Mouse (Mus musculus) cortical plate, adult 2 months (tissue): ENCODE measurements around the gene Unc5cl. TPM values are rescaled to one million over a fixed set of nuclear protein-coding genes. Genes with fewer than 3 reads are reported as not detected.

Experiments used
- H3K27ac ChIP-seq: fragments of 200-500 bp; 2 replicates; pipeline ENCODE4 v1.5.1; 2012; ENCODE audit warnings: low read length, control low read depth, inconsistent platforms; ENCODE audit not compliant: insufficient read depth
- H3K4me1 ChIP-seq: fragments of 200-500 bp; 2 replicates; pipeline ENCODE4 v1.6.1; 2011; ENCODE audit warnings: low read length; ENCODE audit not compliant: control insufficient read depth, insufficient read depth
- H3K4me3 ChIP-seq: fragments of 200-500 bp; 2 replicates; pipeline ENCODE4 v1.5.1; 2011; ENCODE audit warnings: mild to moderate bottlenecking, low read length, control low read depth; ENCODE audit not compliant: insufficient read depth
- CTCF ChIP-seq: fragments of 200-500 bp; IDR thresholded peaks from 2 replicates; pipeline ENCODE4 v1.5.1; 2011; ENCODE audit warnings: mild to moderate bottlenecking, control low read depth, low read length; ENCODE audit not compliant: insufficient read depth; ENCODE audit errors: extremely low read depth
- POLR2A ChIP-seq: fragments of 200-500 bp; IDR thresholded peaks from 2 replicates; pipeline ENCODE4 v1.6.1; 2011; ENCODE audit warnings: mild to moderate bottlenecking, low read length, control low read depth; ENCODE audit not compliant: insufficient read depth; ENCODE audit errors: extremely low read depth
- polyA plus RNA-seq: library from polyadenylated mRNA; depleted of rRNA; stranded (reverse); fragments of >200 nt; gene quantifications from 2 replicates; pipeline ENCODE4 v1.2.3, GENCODE M21; 2012; rRNA removed

Unc5cl gene
- polyA plus RNA-seq, 1 experiment = 0.21 TPM

DNA sequence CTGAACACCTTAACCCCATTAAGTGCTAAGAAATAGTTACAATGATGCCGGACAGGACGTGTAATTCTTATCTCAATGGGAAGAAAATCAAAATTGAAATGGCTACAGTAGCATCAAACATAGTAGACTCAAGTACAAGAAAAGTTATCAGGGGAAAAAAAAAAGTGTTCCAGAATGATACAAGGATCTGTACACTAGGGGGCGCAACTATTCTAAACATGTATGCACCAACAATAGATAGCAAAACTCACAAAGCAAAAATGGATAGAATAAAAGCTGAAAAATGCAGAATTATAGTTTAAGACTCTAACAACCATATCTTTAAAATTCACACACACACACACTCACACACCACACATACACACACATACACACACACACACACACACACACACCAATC, 134.0 kb downstream of the Unc5cl start:
- Histone ChIP-seq H3K4me1 (no peaks in the 10 kb centered on the region), H3K4me3 (no peak overlapping the region), H3K27ac (no peak overlapping the region)
- TF ChIP-seq POLR2A (no peak), CTCF (no peak)

Other genes starting within 250 kb of the Unc5cl start
- gene Trem1, start 222.1 kb upstream of the Unc5cl start, polyA plus RNA-seq = 0.04 TPM in 1 of 2 replicates, not detected in the other
- gene Trem3, start 207.1 kb upstream of the Unc5cl start, polyA plus RNA-seq = 0.30 and 0.38 TPM in 2 replicates
- 0.38 and 0.55 TPM in 2 replicates for gene Treml4, start 190.6 kb upstream of the Unc5cl start, polyA plus RNA-seq
- gene Treml2, start 155.4 kb upstream of the Unc5cl start, polyA plus RNA-seq = 0.30 and 0.31 TPM in 2 replicates
- gene B430306N03Rik, start 138.8 kb upstream of the Unc5cl start, polyA plus RNA-seq = 0.08 and 0.17 TPM in 2 replicates
- 40.0 and 40.5 TPM in 2 replicates for gene Trem2, start 108.5 kb upstream of the Unc5cl start, polyA plus RNA-seq
- gene Treml1, start 95.0 kb upstream of the Unc5cl start, polyA plus RNA-seq = 0.11 and 0.38 TPM in 2 replicates
- 26.1 and 26.5 TPM in 2 replicates for gene Nfya, start 45.0 kb upstream of the Unc5cl start, polyA plus RNA-seq
- gene Oard1, start 44.9 kb upstream of the Unc5cl start, polyA plus RNA-seq = 19.9 and 21.7 TPM in 2 replicates
- gene Apobec2, start 22.0 kb upstream of the Unc5cl start, polyA plus RNA-seq = 0.09 and 0.13 TPM in 2 replicates
- gene Tspo2, start 3.4 kb upstream of the Unc5cl start, polyA plus RNA-seq = 0.29 TPM in 1 of 2 replicates, not detected in the other